Mouse (Mus musculus) olfactory bulb, adult 2 months (tissue): Measurements from ENCODE around the gene Dnah12.

ENCODE experiments used
- CTCF ChIP-seq: fragments of 200-500 bp; IDR thresholded peaks from 2 replicates; pipeline ENCODE4 v1.5.1; 2012; ENCODE audit warnings: low read depth, mild to moderate bottlenecking, low read length, moderate library complexity; ENCODE audit not compliant: insufficient read depth
- POLR2A ChIP-seq: fragments of 200-500 bp; IDR thresholded peaks from 2 replicates; pipeline ENCODE4 v1.6.1; 2012; ENCODE audit warnings: mild to moderate bottlenecking, low read depth, low read length, moderate library complexity; ENCODE audit not compliant: insufficient read depth

GRCm38 (mm10) chr14:26899490-26899889 lies 206.4 kb downstream of the Dnah12 start:
- no peak for TF ChIP-seq POLR2A
- no peak for TF ChIP-seq CTCF
